Mouse (Mus musculus) heart, postnatal 36 days (tissue): ENCODE data around the gene Apol9a. TPM values are rescaled to one million over a fixed set of nuclear protein-coding genes. Genes with fewer than 3 reads are reported as not detected.

ENCODE experiments used
- DNase-seq, 2 experiments: peaks; one replicate each; pipeline ENCODE4 v3.0.0; 2021 to 2022
- intact Hi-C: fragments of 180-260 bp; cut with DNase I; formaldehyde crosslinking; loops from one replicate; pipeline ENCODE4 v1.15.1; 2025
- total RNA-seq, 2 experiments: library from RNA; stranded (reverse); gene quantifications; 2 replicates each; pipeline ENCODE4 v1.2.3; 2021

Apol9a gene
- total RNA-seq, 2 experiments from 2014 or later: 0.27 TPM; not detected in 1

DNA sequence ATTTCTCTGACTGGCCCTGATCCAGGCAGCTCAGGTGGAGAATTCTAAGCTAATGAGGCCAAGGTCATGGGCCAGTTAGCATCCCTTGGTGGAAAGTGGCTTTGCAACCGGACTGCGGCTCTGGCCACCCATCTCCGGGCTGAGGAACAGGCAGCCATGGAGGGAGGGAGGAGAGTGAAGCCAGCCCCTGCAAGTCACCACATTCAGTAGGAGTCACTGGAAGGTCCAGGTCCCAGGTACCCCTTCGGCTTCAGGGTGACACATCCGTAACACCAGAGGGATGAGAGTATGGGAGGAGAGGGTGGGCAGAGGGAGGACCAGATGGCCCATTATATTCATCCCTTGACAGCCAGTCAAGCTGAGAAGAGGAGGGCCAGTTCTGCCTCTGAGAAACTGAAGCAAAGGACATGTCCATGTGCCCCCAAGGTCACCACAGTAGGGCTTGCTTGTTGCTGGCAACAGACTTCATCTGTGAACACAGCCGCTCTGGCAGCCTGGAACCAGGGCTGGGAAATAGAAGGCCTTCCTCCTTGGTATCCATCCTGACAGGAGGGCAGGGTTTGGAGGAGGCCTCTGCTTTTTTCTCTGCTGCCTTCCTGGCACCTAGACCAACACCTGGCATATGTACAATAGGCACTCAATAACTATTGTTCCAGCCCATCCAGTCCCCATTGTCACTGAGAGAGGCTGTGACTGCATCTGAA, 55.9 kb downstream of the Apol9a start:
- no peak for DNase-seq
- intact Hi-C loops: loop anchor here (5.0 kb wide), 2 partner anchors 208 to 383 kb away; no protein-coding TSS in a partner anchor

DNA sequence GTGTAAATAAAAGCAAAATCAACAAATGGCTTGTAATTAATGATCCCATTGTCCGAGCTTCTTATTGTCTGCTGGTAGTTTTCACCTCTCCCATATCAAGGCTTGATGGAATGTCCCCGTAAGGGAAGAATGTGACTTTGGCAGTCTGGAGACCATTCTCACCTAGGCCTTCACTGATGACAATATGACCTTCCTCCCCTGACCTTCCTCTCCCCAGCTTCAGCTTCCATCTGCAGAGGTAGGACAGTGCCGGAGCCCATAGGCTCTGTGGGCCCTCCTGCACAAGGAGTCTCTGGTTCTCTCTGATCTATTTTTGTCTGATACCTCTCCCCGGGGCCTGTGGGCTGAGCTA, 56.5 kb downstream of the Apol9a start:
- intact Hi-C loops: no loop called here
- DNase-seq: no peak

Other genes with a start within 250 kb of the Apol9a start
- 100 to 1,000 TPM in 1 of 2 experiments, 10 to 100 TPM in 1; 91.7 to 107 TPM for gene Rbfox2, start 104.1 kb downstream of the Apol9a start, total RNA-seq
- under 1 TPM; 0.11 to 0.17 TPM for gene Apol7a, start 12.0 kb downstream of the Apol9a start, total RNA-seq
- under 1 TPM in 1 of 2 experiments, not detected in 1; 0.49 TPM for gene Apol7b, start 36.4 kb upstream of the Apol9a start, total RNA-seq
- gene Apol10a, start 65.9 kb upstream of the Apol9a start, total RNA-seq: not detected
- not detected for gene Apol11a, start 97.1 kb upstream of the Apol9a start, total RNA-seq
- gene Apol7c, start 122.2 kb upstream of the Apol9a start, total RNA-seq: not detected
- not detected for gene 1700025B11Rik, start 150.8 kb upstream of the Apol9a start, total RNA-seq
- 1 to 10 TPM; 1.6 to 1.7 TPM for gene Apol10b, start 185.0 kb upstream of the Apol9a start, total RNA-seq
- gene Gm36245, start 188.1 kb upstream of the Apol9a start, total RNA-seq: not detected
- 1 to 10 TPM; 1.8 to 2.6 TPM for gene Apol11b, start 232.2 kb upstream of the Apol9a start, total RNA-seq